Mouse (Mus musculus): ENCODE measurements at regions not wholly inside any gene's neighbourhood (a gene's known extent, or its start where the extent isn't known, plus 50 kb on each side); places are given as distances from the start of the nearest gene placed in this dataset.
"Not testable (repeated sequence)": the region's sequence is repeated elsewhere in the genome, so short reads cannot be mapped to it uniquely, and the experiment has no call there.

- no peak for DNase-seq (ENCODE audit: low spot score in 2 of 2)
These were observed 232.7 kb upstream of the Gm21293 start for GRCm38 (mm10) chr10:103910098-103910497.

- DNase-seq (ENCODE audit: low spot score in 2 of 2): no peak
These were observed 184.6 kb upstream of the Gm21293 start for GRCm38 (mm10) chr10:103958183-103958582.

GRCm38 (mm10) chr10:103976059-103976458 is 166.7 kb upstream of the Gm21293 start:
- DNase-seq (ENCODE audit: low spot score in 2 of 2): no peak

- no peak for DNase-seq (ENCODE audit: low spot score in 2 of 2)
These were observed 158.4 kb upstream of the Gm21293 start for GRCm38 (mm10) chr10:103984287-103984956.

GRCm38 (mm10) chr10:104019540-104019939 is 123.2 kb upstream of the Gm21293 start:
- DNase-seq (ENCODE audit: low spot score in 2 of 2): no peak

- no peak for DNase-seq (ENCODE audit: low spot score in 2 of 2)
These were observed 121.2 kb upstream of the Gm21293 start for GRCm38 (mm10) chr10:104021593-104021992.

- DNase-seq (ENCODE audit: low spot score in 2 of 2): no peak
These were observed 114.6 kb upstream of the Gm21293 start for GRCm38 (mm10) chr10:104028162-104028561.

- no peak for DNase-seq (ENCODE audit: low spot score in 2 of 2)
These were observed 110.0 kb upstream of the Gm21293 start for GRCm38 (mm10) chr10:104032771-104033170.

- DNase-seq (ENCODE audit: low spot score in 2 of 2): not testable (repeated sequence)
These were observed 100.9 kb upstream of the Gm21293 start for GRCm38 (mm10) chr10:104041729-104042386.

GRCm38 (mm10) chr10:104042387-104042775 is 100.4 kb upstream of the Gm21293 start:
- DNase-seq (ENCODE audit: low spot score in 2 of 2): no peak

- no peak for DNase-seq (ENCODE audit: low spot score in 2 of 2)
These were observed 99.2 kb upstream of the Gm21293 start for GRCm38 (mm10) chr10:104043569-104043968.

All from frontal cortex, postnatal 36 days (tissue).